Mouse (Mus musculus) testis, postnatal 10 days (tissue): ENCODE results near the gene BC048562.

ENCODE experiments used
- DNase-seq: peaks from one replicate; pipeline ENCODE4 v3.0.0; 2021; ENCODE audit warnings: low spot score

BC048562 gene

DNA sequence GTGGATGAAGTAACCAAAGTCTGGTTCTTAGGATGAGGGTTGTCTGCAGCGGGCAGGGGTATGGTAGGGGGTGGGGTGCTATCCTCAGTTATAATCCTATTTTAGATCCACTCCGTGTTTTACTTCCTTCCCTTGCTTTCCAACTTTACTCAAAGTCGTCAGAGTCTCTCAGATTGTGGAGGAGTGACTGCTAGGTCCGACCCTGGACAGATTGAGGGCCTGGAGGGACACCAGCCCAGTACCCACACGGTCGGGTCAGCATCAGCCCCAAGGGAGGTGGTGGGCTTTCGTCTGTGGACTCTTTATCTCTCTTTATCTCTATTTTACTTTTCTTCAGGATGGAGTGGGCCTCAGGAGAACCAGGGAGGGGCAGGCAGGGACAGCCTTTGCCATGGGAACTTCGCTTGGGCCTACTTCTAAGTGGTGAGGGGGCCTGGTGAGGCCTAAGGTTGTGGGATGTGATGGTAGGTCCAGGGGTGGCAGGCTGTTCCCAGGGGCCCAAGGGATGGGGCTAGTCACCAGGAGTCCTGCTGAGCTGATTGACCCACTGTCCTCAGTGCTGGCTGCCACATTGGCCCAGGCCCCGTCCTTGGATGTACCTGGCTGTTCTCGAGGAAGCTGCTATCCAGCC lies 43.6 kb downstream of the BC048562 start, which contains the start of gene Lamb2:
Gene Lamb2, plus strand, starts transcription at position 16 of the 631 bp plus-strand sequence.
- no peak for DNase-seq

DNA sequence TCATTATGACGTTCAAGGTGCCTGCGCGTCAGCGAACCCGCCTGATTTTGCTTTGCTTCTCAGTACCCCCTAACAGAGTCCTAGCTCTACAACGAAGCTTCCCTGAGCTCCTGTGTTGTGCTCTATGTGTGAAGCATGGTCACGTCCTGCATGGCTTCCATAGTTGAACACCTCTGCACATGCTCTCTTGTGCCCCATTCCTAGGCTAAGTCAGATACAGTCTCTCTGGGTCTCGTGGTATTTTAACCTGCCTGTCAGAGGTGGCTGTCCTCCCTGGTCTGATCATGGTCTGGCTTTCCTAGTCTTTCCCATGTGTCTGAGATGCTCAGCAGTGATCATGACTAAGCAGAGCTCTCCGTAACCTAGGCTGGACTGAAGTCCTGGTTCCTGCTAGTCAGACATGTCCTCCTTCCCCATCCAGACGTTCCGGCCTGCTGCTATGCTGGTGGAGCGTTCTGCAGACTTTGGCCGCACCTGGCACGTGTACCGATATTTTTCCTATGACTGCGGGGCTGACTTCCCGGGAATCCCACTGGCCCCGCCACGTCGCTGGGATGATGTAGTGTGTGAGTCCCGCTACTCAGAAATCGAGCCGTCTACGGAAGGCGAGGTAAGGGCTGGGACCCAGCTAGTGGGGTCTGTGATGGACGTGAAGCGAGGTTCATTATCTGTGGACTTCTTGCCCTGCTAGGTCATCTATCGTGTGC lies 44.7 kb downstream of the BC048562 start:
- DNase-seq, result no peak

DNA sequence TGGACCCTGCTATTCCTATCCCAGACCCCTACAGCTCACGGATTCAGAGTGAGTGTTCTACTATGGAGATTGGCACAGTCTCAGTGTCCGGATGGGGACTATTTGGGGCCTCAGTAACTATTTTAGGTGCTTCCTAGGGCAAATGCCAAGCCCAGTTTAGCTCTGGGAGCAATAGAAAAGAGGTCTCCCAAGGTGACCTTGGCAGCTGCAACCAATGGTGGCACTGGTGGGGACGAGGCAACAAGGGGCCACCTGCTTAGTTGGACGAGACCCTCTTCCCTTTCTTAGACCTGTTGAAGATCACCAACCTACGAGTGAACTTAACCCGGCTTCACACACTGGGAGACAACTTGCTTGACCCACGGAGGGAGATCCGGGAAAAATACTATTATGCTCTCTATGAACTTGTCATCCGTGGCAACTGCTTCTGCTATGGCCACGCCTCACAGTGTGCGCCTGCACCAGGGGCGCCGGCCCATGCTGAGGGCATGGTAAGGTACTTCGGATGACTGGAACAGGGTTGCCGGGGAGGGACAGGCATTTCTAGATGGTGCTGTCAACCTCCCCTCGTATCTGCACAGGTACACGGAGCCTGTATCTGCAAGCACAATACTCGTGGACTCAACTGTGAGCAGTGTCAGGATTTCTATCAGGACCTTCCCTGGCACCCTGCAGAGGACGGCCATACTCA lies 45.4 kb downstream of the BC048562 start:
- DNase-seq, result no peak

DNA sequence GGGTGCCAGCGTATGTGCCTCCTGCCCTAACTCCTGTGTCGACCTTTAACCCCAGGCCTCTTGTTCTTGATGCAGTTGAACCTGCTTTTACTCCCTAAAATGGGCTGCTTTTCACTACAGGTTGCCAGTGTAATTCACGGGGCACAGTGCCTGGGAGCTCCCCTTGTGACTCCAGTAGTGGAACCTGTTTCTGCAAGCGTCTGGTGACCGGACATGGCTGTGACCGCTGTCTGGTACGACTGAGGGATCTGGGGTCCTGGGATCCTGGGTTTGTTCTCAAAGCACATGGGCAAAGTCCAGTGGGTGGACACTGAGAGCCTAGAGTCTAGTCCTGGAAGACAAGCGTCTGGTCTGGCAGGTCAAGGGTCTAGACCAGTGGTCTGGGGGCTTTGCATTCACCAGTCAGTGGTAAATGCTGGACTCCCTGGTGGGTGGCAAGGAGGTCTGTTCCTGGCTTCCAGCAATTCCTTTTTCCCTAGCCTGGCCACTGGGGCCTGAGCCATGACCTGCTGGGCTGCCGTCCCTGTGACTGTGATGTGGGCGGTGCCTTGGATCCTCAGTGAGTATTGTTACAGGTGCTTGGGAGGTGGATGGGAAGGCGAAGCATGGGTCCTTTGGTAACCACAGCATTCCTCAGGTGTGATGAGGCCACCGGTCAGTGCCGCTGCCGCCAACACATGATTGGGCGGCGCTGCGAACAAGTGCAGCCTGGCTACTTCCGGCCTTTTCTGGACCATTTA lies 46.9 kb downstream of the BC048562 start:
- no peak for DNase-seq

DNA sequence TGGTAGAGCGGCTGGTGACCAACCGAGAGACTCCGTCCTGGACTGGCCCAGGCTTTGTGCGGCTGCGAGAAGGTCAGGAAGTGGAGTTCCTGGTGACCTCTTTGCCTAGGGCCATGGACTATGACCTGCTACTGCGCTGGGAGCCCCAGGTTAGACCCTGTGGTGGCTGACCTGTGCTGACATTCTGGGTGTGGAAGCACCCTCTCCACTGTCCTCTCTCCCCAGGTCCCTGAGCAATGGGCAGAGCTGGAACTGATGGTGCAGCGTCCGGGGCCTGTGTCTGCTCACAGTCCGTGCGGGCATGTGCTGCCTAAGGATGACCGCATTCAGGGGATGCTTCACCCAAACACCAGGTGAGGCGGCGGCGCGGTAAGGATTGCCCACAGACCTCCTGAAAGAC lies 47.7 kb downstream of the BC048562 start:
- no peak for DNase-seq

DNA sequence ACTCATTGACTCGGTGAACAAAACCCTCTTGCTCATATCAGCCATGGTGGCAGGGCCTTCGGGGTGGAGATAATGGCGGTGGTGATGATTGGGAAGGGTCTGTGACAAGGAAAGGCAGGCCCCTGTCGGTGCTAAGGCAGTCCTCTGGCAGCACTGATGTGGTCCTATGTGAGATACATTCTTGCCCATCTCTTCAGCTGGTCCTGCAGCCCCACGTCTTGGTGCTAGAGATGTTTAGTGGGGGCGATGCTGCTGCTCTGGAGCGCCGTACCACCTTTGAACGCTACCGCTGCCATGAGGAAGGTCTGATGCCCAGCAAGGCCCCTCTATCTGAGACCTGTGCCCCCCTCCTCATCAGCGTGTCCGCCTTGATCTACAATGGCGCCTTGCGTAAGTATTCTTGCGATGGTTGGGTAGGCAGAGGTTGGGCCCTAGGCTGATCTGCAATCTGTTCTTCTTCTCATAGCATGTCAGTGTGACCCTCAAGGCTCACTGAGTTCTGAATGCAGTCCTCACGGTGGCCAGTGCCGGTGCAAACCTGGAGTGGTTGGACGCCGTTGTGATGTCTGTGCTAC lies 49.1 kb downstream of the BC048562 start:
- DNase-seq, result no peak

DNA sequence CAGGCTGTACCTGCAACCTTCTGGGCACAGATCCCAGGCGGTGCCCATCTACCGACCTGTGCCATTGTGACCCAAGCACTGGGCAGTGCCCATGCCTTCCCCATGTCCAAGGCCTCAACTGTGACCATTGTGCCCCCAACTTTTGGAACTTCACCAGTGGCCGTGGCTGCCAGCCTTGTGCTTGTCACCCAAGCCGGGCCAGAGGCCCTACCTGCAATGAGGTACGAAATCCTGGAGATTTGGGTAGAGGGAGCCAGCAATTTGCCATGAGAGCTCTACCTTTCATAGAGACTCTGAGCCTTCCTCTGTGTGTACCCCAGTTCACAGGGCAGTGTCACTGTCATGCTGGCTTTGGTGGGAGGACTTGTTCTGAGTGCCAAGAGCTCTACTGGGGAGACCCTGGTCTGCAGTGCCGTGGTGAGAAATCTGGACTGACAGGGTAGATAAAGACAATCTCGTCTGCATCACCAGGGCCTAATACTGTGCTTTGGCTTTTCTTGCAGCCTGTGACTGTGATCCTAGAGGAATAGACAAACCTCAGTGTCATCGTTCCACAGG lies 50.8 kb downstream of the BC048562 start:
- DNase-seq, result no peak

DNA sequence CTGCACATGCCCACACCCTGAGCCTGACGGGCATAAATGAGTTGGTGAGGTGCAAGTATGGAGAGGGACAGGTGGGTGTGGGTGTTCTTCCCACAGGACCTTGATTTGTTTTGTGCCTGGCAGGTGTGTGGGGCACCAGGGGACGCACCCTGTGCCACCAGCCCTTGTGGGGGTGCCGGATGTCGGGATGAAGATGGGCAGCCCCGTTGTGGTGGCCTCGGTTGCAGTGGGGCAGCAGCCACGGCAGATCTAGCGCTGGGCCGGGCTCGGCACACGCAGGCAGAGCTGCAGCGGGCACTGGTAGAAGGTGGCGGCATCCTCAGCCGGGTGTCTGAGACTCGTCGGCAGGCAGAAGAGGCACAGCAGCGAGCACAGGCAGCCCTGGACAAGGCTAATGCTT lies 52.1 kb downstream of the BC048562 start:
- DNase-seq, result no peak

DNA sequence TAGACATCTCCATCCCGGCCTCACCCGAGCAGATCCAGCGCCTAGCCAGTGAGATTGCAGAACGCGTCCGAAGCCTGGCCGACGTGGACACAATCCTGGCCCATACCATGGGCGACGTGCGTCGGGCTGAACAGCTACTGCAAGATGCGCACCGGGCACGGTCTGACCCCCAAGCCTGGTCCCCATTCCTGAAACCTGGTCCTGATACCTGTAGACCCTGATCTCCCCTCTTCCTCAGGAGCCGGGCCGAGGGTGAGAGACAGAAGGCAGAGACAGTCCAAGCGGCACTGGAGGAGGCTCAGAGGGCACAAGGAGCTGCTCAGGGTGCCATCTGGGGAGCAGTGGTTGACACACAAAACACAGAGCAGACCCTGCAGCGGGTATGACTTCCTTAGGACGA lies 52.9 kb downstream of the BC048562 start:
- DNase-seq, result no peak

DNA sequence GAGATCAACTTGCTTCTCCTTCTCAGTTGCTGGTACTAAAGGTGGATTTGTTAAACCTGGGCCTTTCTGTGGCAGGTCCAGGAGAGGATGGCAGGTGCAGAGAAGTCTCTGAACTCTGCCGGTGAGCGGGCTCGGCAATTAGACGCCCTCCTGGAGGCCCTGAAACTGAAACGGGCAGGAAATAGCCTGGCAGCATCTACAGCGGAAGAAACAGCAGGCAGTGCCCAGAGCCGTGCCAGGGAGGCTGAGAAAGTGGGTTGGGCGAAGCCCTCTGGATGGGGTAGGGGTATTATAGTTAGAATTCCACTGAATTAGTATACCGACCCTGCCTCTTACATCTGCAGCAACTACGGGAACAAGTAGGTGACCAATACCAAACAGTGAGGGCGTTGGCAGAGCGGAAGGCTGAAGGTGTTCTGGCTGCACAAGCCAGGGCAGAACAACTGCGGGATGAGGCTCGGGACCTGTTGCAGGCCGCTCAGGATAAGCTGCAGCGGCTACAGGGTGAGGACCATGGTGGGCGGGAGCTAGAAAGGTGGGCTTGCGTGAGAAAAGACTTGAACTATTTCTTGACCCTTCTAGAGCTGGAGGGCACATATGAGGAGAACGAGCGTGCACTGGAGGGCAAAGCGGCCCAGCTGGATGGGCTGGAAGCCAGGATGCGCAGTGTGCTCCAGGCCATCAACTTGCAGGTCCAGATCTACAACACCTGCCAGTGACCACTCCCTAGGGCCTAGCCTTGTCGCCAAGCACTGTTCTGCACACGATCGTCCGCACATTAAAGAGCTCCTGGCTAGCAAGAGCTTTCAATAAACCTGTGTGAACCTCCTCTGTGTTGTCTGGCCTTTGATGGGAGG lies 53.6 kb downstream of the BC048562 start:
- peak; percentile 67 for DNase-seq

DNA sequence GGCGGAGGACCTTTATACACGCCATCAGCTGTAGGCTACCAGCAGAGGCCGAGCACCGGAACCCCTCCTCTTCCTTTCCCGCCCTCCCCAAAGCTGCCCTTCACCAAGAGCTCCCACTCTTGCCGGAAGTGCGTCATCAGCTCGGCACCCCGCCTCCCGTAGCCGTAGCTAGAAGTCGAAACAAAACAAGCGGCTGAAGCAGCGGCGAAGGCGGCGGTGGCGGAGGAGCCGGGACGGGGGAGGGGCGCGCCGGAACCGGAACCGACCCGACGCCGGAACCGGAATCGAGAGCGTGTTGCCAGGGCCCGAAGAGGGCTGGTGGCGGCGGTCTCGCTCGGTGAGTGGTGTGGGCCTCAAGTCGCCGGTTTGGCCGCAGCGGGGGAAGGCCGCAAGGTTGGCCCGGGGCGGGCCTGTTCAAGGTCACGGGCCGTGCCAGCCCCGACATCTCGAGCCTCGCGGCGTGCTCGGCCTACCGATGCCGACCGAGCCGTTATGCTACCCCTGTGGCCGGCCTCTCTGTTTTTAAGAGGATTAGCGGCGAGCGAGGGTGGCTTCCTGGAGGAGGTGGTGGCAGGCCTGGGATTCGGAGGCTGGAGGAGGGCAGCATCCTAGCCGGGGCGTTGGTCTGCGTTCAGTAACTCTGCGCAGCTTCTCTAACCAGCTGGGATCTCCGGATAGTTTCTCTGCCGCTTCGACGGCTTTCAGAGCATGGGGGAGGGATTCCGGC lies 54.4 kb downstream of the BC048562 start, which contains the start of gene Usp19:
Gene Usp19, plus strand, starts transcription at position 44 of the 727 bp plus-strand sequence.
- peak; percentile 94 for DNase-seq

DNA sequence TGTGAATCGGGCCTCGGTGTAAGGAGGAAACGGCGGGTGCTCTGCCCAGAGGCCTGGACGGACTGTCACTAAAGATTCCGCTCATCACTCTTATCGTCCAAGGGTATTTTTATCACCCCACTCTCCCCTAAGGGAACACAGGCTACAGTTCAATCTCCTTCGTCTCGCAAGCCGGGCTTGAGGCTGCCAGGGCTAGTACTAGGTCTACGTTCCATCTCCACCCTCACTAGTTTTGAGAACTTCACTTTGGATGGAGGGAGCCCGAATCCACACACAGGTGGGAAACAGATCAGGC lies 55.0 kb downstream of the BC048562 start:
- no peak for DNase-seq

DNA sequence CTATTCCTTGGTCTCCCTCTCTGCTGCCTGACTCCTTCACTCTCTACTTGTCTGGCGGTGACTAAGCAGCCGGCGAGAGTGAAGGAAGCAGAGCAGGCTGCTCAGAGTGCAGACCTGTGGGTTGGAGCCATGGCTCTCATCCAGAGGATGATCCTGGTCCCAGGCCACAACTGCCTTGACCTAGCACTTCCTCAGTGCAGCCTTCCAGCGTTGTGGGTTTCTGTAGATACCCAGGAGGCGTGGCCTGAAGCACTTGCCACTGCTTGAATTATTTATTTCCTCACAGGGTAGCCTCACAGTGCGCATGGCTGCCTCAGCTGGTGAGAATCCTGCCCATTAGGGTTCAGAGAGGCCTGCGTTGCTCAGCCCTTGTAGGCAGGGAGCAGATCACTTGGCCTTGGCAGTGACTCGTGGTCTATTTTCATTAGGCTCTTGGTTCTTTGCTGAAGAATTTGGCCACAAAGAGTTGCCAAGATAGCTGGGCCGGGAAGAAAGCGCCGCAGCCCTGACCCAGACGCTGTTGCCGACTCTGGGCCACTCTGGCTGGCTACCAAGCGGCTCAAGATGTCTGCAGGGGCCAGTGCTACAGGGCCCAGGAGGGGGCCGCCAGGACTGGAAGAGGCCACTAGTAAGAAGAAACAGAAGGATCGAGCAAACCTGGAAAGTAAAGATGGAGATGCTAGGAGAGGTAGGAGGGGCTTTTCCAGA lies 55.9 kb downstream of the BC048562 start:
- DNase-seq, result peak; percentile 65

DNA sequence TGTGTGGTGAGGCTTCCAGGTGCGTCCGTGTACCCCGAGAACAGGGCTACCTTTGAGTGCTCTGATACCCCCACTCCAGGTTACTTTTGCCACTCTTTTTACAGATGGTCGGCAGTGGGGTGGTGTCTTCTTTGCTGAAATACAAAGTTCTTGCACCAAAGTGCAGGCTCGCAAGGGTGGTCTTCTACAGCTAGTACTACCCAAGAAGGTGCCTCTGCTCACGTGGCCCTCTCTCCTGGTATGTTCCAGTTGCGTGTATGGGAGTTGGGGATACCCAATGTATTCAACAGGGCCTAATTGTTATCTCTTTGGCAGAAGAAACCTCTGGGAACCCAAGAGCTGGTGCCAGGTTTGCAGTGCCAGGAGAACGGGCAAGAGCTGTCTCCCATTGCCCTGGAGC lies 57.0 kb downstream of the BC048562 start:
- DNase-seq, result no peak

DNA sequence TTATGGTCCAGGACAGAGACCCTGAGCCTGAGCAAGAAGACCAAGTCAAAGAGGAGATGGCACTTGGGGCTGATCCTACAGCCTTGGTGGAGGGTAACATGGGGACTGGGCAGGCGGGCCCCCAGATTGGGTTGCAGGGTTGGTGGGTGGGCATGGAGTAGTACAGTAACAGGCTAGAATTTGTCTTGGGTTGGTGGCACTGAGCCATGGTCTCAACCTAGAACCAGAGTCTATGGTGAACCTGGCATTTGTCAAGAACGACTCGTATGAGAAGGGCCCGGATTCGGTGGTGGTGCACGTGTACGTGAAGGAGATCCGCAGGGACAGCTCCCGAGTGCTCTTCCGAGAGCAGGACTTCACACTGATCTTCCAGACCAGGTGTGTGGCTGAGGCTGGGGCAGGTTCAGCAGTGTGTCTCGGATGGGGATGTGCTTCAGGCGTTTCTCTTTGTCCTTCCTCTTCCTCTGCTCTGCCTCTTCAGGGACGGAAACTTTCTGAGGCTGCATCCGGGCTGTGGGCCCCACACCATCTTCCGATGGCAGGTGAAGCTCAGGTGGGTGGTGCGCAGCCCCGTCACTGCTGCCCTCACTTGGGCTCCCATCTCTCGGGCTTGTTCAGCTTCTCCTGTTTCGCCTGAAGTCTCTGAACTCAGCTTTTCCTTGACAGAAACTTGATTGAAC lies 58.0 kb downstream of the BC048562 start:
- DNase-seq, result no peak

DNA sequence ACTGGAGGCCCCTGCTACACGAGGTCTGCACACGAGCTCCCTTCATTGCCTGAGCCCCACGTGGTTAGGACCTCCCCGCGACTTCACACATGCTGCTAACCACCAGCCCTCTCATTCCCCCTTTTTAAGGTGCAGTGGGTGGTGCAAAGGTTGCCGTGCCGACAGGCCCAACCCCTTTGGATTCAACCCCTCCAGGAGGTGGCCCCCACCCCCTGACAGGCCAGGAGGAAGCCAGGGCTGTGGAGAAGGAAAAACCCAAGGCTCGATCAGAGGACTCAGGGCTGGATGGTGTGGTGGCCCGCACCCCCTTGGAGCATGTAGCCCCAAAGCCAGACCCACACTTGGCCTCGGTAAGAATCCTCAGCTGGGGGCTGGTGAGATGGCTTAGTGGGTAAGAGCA lies 58.6 kb downstream of the BC048562 start:
- no peak for DNase-seq
